Mouse (Mus musculus) lung, adult 2 months (tissue): ENCODE data around the gene Hdac5.

ENCODE experiments used
- CTCF ChIP-seq: fragments of 200-500 bp; IDR thresholded peaks from 2 replicates; pipeline ENCODE4 v1.5.1; 2011; ENCODE audit warnings: mild to moderate bottlenecking, low read length, control low read depth; ENCODE audit not compliant: insufficient read depth
- POLR2A ChIP-seq: fragments of 200-500 bp; IDR thresholded peaks from 2 replicates; pipeline ENCODE4 v1.6.1; 2011; ENCODE audit warnings: low read depth, mild to moderate bottlenecking, control low read depth, low read length, borderline replicate concordance; ENCODE audit errors: extremely low read depth

DNA sequence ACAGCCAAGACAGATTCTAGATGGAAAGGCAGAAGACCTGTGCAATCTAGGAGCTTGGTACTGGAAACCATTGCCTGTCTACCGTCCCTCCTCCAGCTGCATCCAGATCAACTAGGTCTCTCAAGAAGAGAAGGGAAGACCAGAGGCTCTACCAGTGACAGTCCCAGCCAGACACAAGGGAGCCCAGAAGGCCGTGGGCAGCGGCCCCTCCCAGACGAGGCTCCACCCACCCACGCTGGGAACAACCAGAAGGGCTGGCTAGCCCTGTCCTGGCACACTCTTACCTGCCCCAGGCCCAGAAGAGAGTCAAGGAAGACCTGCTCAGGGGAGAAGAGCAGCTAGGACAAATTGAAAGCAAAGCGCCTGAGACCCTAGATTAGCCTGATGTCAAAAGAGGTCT lies 9.5 kb downstream of the Hdac5 start:
- TF ChIP-seq CTCF (no peak), POLR2A (no peak)
